Mouse (Mus musculus) small intestine, adult 2 months (tissue): ENCODE measurements around the gene Fxyd2.

Experiments used
- CTCF ChIP-seq: fragments of 200-500 bp; IDR thresholded peaks from 2 replicates; pipeline ENCODE4 v1.5.1; 2012; ENCODE audit warnings: low read depth, mild to moderate bottlenecking, control low read depth, inconsistent platforms, low read length, moderate library complexity, mixed read lengths; ENCODE audit not compliant: insufficient replicate concordance, insufficient read length; ENCODE audit errors: extremely low read depth
- POLR2A ChIP-seq: fragments of 200-500 bp; IDR thresholded peaks from 2 replicates; pipeline ENCODE4 v1.6.1; 2012; ENCODE audit warnings: low read depth, mild to moderate bottlenecking, control low read depth, inconsistent platforms, low read length, moderate library complexity

DNA sequence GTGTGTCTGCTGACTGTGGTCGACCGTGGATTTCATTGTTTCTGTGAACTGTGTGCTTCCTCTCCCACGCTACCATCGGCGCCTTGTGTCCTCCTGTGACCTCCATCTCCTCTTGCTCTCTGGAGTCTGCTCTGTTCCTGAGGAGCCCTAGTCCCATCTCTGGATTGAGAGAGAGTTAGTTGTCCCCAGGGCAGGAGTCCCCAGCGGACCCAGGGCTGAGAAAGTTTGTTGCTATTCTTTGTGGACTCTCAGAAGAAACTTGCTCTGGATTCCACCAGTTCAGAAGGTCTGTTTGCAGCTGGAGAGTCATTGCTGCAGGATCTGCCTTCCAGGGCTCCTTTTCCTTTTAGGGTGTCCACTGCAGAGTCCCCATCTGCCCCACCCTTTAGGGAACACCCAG is 4.3 kb upstream of the Fxyd2 start:
- TF ChIP-seq POLR2A: no peak
- TF ChIP-seq CTCF: no peak
